Mouse (Mus musculus): Measurements from ENCODE around the gene Sp2. TPM values are rescaled to one million over a fixed set of nuclear protein-coding genes. Genes with fewer than 3 reads are reported as not detected.

The Sp2 gene
- polyA plus RNA-seq, 1 experiment from 2014 or later = 15.0 TPM

GRCm38 (mm10) chr11:96926587-96926986, 56.2 kb downstream of the Sp2 start:
- Histone ChIP-seq H3K4me2 (ENCODE audit: low read length) (no peak overlapping the region), H3K9me3 (ENCODE audit: control insufficient read depth, low read length) (no peaks in the 10 kb centered on the region), H3K4me1 (ENCODE audit: control insufficient read depth in 2 of 2, insufficient read depth in 2 of 2, low read length in 2 of 2) (peaks cover 0 to 3% of the 10 kb centered on the region in 2 experiments; a peak in 1 of 4 replicates), H3K27ac (replicated peaks in 1 of 2; ENCODE audit: control insufficient read depth in 1 of 2, insufficient read depth in 1 of 2, low read depth in 2 of 2, low read length in 2 of 2) (no peak overlapping the region), H3K4me3 (ENCODE audit: control insufficient read depth in 1 of 2, insufficient read depth in 1 of 2, low read depth in 1 of 2, low read length in 2 of 2) (no peak overlapping the region), H3K36me3 (ENCODE audit: control insufficient read depth, insufficient read depth, low read length) (no peaks in the 10 kb centered on the region), H3K9ac (ENCODE audit: low read length) (no peak overlapping the region), H3K27me3 (ENCODE audit: control insufficient read depth, insufficient read depth, low read length) (peaks cover 20% of the 10 kb centered on the region; the same call in 1 of the 2 replicates)
- WGBS = 60% methylated on average over 5 of the region's 5 CpGs
- ATAC-seq (ENCODE audit: insufficient number of reproducible peaks, insufficient read depth, low FRiP score, low read depth) = no peak

DNA sequence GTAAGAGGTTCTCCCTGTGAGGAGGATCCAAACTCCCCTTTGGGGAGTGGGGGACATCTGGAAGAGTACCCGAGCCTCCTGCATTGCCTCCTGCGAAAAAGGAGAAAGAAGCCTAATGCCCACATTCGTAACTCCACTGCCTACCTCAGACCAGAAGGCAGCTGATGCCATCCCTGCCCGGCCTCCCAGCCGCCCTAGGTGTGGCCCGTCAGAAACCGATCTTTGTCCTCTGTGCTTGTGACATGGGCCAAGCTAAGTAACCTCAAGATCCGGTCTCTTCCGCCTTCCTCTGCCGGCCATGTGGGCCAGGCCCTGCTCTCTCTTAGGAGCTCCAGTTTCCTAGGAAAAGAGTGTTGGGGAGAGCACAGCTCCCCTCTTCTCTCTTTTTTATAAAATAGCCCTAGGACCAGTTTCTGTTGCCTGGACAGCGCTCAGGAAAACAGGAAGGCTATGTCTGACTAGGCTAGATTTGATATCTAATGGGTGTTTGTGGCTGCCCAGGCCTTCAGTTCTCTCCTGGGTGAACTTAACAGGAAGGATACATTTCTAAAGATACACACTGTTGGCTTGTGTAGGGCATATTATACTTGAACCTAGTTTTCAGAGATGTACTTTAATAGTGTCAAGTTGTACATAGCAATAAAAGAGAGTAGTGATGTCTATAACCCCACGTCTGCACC, 57.1 kb downstream of the Sp2 start:
- Histone ChIP-seq H3K27me3 (ENCODE audit: control insufficient read depth, insufficient read depth, low read length) (peaks cover 20% of the 10 kb centered on the region; the same call in 1 of the 2 replicates), H3K9ac (ENCODE audit: low read length) (no peak overlapping the region), H3K4me3 (ENCODE audit: control insufficient read depth in 1 of 2, insufficient read depth in 1 of 2, low read depth in 1 of 2, low read length in 2 of 2) (no peak overlapping the region), H3K9me3 (ENCODE audit: control insufficient read depth, low read length) (no peaks in the 10 kb centered on the region), H3K4me1 (ENCODE audit: control insufficient read depth in 2 of 2, insufficient read depth in 2 of 2, low read length in 2 of 2) (0 out of 4 replicates have a peak, but pooled peaks cover 0 to 2% of the 10 kb centered on the region in 2 experiments), H3K27ac (replicated peaks in 1 of 2; ENCODE audit: control insufficient read depth in 1 of 2, insufficient read depth in 1 of 2, low read depth in 2 of 2, low read length in 2 of 2) (no peak overlapping the region), H3K4me2 (ENCODE audit: low read length) (no peak overlapping the region), H3K36me3 (ENCODE audit: control insufficient read depth, insufficient read depth, low read length) (no peaks in the 10 kb centered on the region)
- WGBS = 89% methylated on average over 12 of the region's 12 CpGs
- no peak for ATAC-seq (ENCODE audit: insufficient number of reproducible peaks, insufficient read depth, low FRiP score, low read depth)

GRCm38 (mm10) chr11:96924861-96925260, 57.9 kb downstream of the Sp2 start:
- no peak overlapping the region for H3K9ac ChIP-seq (ENCODE audit: low read length)
- no peak for ATAC-seq (ENCODE audit: insufficient number of reproducible peaks, insufficient read depth, low FRiP score, low read depth)
- 0 out of 4 replicates have a peak, but pooled peaks cover 0 to 1% of the 10 kb centered on the region in 2 experiments for H3K4me1 ChIP-seq (ENCODE audit: control insufficient read depth in 2 of 2, insufficient read depth in 2 of 2, low read length in 2 of 2)
- no peak overlapping the region for H3K4me2 ChIP-seq (ENCODE audit: low read length)
- no peak overlapping the region for H3K4me3 ChIP-seq (ENCODE audit: control insufficient read depth in 1 of 2, insufficient read depth in 1 of 2, low read depth in 1 of 2, low read length in 2 of 2)
- H3K9me3 ChIP-seq (ENCODE audit: control insufficient read depth, low read length) = no peaks in the 10 kb centered on the region
- peaks cover 17% of the 10 kb centered on the region; the same call in 1 of the 2 replicates for H3K27me3 ChIP-seq (ENCODE audit: control insufficient read depth, insufficient read depth, low read length)
- H3K27ac ChIP-seq (replicated peaks in 1 of 2; ENCODE audit: control insufficient read depth in 1 of 2, insufficient read depth in 1 of 2, low read depth in 2 of 2, low read length in 2 of 2) = no peak overlapping the region
- no peaks in the 10 kb centered on the region for H3K36me3 ChIP-seq (ENCODE audit: control insufficient read depth, insufficient read depth, low read length)
- 76% methylated on average over 11 of the region's 11 CpGs for WGBS

DNA sequence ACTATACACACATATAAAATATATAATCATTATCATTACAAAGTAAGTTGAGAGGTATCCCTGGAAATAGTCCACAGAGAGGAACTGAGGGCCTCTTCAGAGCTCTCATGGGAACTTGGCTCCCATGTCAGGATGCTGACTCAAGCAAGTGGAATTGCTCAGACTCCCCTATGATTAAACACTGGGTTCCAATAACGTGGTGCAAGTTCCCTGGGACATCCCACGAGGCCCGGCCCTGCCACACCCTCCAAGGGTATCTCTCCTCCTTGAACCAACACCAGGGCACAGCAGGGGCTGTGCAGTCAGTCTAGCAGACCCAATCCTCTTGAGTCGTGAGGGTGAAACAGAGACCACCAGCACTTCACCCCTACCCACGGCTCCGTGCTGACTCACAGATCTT, 63.8 kb downstream of the Sp2 start:
- H3K9me3 ChIP-seq (ENCODE audit: control insufficient read depth, low read length) = no peaks in the 10 kb centered on the region
- no peak for ATAC-seq (ENCODE audit: insufficient number of reproducible peaks, insufficient read depth, low FRiP score, low read depth)
- H3K9ac ChIP-seq (ENCODE audit: low read length) = no peak overlapping the region
- no peak overlapping the region for H3K4me3 ChIP-seq (ENCODE audit: control insufficient read depth in 1 of 2, insufficient read depth in 1 of 2, low read depth in 1 of 2, low read length in 2 of 2)
- 47% methylated on average over 6 of the region's 6 CpGs for WGBS
- H3K36me3 ChIP-seq (ENCODE audit: control insufficient read depth, insufficient read depth, low read length) = no peaks in the 10 kb centered on the region
- peaks cover 0 to 9% of the 10 kb centered on the region in 2 experiments; a peak in 2 of 4 replicates for H3K4me1 ChIP-seq (ENCODE audit: control insufficient read depth in 2 of 2, insufficient read depth in 2 of 2, low read length in 2 of 2)
- H3K27ac ChIP-seq (replicated peaks in 1 of 2; ENCODE audit: control insufficient read depth in 1 of 2, insufficient read depth in 1 of 2, low read depth in 2 of 2, low read length in 2 of 2) = no peak overlapping the region
- H3K4me2 ChIP-seq (ENCODE audit: low read length) = no peak overlapping the region
- no peaks in the 10 kb centered on the region for H3K27me3 ChIP-seq (ENCODE audit: control insufficient read depth, insufficient read depth, low read length)

GRCm38 (mm10) chr11:96917415-96917814, 65.3 kb downstream of the Sp2 start:
- H3K9me3 ChIP-seq (ENCODE audit: control insufficient read depth, low read length) = no peaks in the 10 kb centered on the region
- H3K27ac ChIP-seq (replicated peaks in 1 of 2; ENCODE audit: control insufficient read depth in 1 of 2, insufficient read depth in 1 of 2, low read depth in 2 of 2, low read length in 2 of 2) = no peak overlapping the region
- H3K9ac ChIP-seq (ENCODE audit: low read length) = no peak overlapping the region
- no peak for ATAC-seq (ENCODE audit: insufficient number of reproducible peaks, insufficient read depth, low FRiP score, low read depth)
- 0 out of 2 replicates have a peak, but pooled peaks cover 3% of the 10 kb centered on the region for H3K36me3 ChIP-seq (ENCODE audit: control insufficient read depth, insufficient read depth, low read length)
- H3K4me2 ChIP-seq (ENCODE audit: low read length) = no peak overlapping the region
- H3K27me3 ChIP-seq (ENCODE audit: control insufficient read depth, insufficient read depth, low read length) = no peaks in the 10 kb centered on the region
- WGBS = 74% methylated on average over 6 of the region's 6 CpGs
- peaks cover 0 to 9% of the 10 kb centered on the region in 2 experiments; a peak in 2 of 4 replicates for H3K4me1 ChIP-seq (ENCODE audit: control insufficient read depth in 2 of 2, insufficient read depth in 2 of 2, low read length in 2 of 2)
- H3K4me3 ChIP-seq (ENCODE audit: control insufficient read depth in 1 of 2, insufficient read depth in 1 of 2, low read depth in 1 of 2, low read length in 2 of 2) = no peak overlapping the region

GRCm38 (mm10) chr11:96916885-96917396, 65.8 kb downstream of the Sp2 start:
- no peak for ATAC-seq (ENCODE audit: insufficient number of reproducible peaks, insufficient read depth, low FRiP score, low read depth)
- WGBS = 28% methylated on average over 12 of the region's 13 CpGs
- no peak overlapping the region for H3K27ac ChIP-seq (replicated peaks in 1 of 2; ENCODE audit: control insufficient read depth in 1 of 2, insufficient read depth in 1 of 2, low read depth in 2 of 2, low read length in 2 of 2)
- H3K4me3 ChIP-seq (ENCODE audit: control insufficient read depth in 1 of 2, insufficient read depth in 1 of 2, low read depth in 1 of 2, low read length in 2 of 2) = peak overlapping the region; percentile 49 to 77
- no peaks in the 10 kb centered on the region for H3K9me3 ChIP-seq (ENCODE audit: control insufficient read depth, low read length)
- H3K36me3 ChIP-seq (ENCODE audit: control insufficient read depth, insufficient read depth, low read length) = peaks cover 6% of the 10 kb centered on the region; the same call in 1 of the 2 replicates
- H3K27me3 ChIP-seq (ENCODE audit: control insufficient read depth, insufficient read depth, low read length) = no peaks in the 10 kb centered on the region
- peak overlapping the region; percentile 71 for H3K4me2 ChIP-seq (ENCODE audit: low read length)
- H3K9ac ChIP-seq (ENCODE audit: low read length) = peak overlapping the region; percentile 66
- H3K4me1 ChIP-seq (ENCODE audit: control insufficient read depth in 2 of 2, insufficient read depth in 2 of 2, low read length in 2 of 2) = peaks cover 0 to 9% of the 10 kb centered on the region in 2 experiments; a peak in 2 of 4 replicates

DNA sequence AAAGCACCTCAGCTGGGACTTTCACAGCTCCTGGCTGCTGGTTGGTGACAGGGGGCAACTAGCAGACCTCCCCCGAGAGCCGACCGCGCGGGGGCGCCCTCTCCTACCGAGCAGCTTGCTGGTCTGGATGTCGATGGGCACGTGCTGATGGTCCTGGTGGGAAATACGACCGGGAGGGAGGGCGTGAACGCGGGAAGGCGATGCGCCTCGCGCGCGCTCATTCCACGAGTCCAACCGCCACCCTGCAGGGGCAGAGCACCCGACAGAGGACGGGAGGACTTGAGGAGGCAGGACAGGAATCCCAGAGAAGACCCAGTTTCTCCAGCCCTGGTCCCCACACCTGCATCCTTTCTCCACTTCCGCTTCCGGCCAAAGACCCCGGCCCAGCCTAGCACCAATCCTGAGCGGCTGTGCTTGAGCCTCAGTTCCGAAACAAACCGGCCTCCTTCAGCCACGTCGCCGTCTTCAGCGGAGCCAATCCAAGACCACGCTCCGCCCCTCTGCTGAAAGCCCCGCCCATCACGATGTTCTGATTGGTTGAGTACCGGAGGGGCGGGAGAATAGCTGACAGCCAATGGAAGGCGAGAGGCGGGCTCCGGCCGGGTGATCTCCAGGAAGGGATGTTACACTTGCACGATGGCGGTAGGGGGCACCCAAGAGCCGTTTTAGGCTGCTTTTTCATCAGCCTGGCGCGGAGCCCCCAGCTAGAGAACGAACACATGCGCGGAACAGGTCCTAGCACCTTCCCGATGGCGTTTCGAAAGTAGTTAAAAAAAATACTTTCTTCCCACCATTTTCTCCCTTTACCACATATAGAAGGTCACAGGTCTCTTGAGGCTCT, 66.5 kb downstream of the Sp2 start, which contains the start of gene Cdk5rap3:
Cdk5rap3 (minus strand) TSS at position 453 of the 841 bp plus-strand sequence.
- Histone ChIP-seq H3K9me3 (ENCODE audit: control insufficient read depth, low read length) (no peaks in the 10 kb centered on the region), H3K27ac (replicated peaks in 1 of 2; ENCODE audit: control insufficient read depth in 1 of 2, insufficient read depth in 1 of 2, low read depth in 2 of 2, low read length in 2 of 2) (peak within 1 kb of the TSS; percentile 41 to 64; a peak in 3 of 4 replicates), H3K4me3 (ENCODE audit: control insufficient read depth in 1 of 2, insufficient read depth in 1 of 2, low read depth in 1 of 2, low read length in 2 of 2) (peak within 1 kb of the TSS; percentile 77 to 82), H3K4me1 (ENCODE audit: control insufficient read depth in 2 of 2, insufficient read depth in 2 of 2, low read length in 2 of 2) (peaks cover 0 to 9% of the 10 kb centered on the region in 2 experiments; a peak in 2 of 4 replicates), H3K4me2 (ENCODE audit: low read length) (peak within 1 kb of the TSS; percentile 91), H3K36me3 (ENCODE audit: control insufficient read depth, insufficient read depth, low read length) (peaks cover 12% of the 10 kb centered on the region; the same call in 1 of the 2 replicates), H3K27me3 (ENCODE audit: control insufficient read depth, insufficient read depth, low read length) (no peaks in the 10 kb centered on the region), H3K9ac (ENCODE audit: low read length) (peak within 1 kb of the TSS; percentile 81)
- WGBS = under 1% methylated on average over 55 of the region's 55 CpGs
- ATAC-seq (ENCODE audit: insufficient number of reproducible peaks, insufficient read depth, low FRiP score, low read depth) = peak; percentile 96
